Mouse (Mus musculus) right cerebral cortex, adult 18-20 months (tissue): Measurements from ENCODE around the gene Pygm.
A peak's percentile ranks its signal among the peaks of the same experiment; 100 is the strongest.

Source experiments
- DNase-seq: peaks from one replicate; pipeline ENCODE4 v3.0.0; 2022; ENCODE audit warnings: mixed read lengths

The Pygm gene

GRCm38 (mm10) chr19:6354030-6354429 lies 30.2 kb upstream of the Pygm start:
- no peak for DNase-seq

DNA sequence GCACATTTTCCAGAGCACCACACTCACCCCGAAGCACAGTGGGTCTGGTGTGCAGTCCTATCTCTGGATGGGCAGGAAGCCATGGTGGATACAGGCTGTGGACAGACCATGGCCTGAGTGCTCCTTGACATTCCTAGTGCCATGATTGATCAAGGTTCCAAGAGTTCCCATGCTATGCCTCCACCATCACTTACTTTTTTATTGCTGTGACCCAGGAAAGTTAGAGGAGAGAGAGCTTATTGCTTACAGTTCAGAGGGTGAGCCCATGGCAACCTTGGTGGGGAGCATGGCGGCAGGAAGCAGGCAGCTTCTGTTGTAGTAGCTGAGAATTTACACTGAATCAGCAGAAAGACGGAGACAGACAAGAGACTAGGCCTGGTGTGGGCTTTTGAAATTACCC lies 22.9 kb upstream of the Pygm start:
- DNase-seq: no peak

DNA sequence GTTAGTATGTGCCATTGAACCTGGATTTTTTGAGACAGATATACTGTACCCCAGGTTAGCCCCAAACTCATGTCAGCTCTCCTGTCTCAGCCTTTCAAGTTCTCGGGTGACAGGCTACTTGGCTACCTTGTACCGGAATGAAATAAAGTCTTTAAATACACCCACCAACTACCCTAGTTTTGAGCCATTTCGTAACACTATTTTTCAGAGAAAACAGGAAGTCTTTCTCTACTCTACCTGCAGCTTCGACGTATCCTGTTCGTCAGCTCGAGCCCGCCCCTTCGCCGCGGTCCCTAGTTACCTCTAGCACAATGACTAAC lies 21.1 kb upstream of the Pygm start:
- DNase-seq: no peak

DNA sequence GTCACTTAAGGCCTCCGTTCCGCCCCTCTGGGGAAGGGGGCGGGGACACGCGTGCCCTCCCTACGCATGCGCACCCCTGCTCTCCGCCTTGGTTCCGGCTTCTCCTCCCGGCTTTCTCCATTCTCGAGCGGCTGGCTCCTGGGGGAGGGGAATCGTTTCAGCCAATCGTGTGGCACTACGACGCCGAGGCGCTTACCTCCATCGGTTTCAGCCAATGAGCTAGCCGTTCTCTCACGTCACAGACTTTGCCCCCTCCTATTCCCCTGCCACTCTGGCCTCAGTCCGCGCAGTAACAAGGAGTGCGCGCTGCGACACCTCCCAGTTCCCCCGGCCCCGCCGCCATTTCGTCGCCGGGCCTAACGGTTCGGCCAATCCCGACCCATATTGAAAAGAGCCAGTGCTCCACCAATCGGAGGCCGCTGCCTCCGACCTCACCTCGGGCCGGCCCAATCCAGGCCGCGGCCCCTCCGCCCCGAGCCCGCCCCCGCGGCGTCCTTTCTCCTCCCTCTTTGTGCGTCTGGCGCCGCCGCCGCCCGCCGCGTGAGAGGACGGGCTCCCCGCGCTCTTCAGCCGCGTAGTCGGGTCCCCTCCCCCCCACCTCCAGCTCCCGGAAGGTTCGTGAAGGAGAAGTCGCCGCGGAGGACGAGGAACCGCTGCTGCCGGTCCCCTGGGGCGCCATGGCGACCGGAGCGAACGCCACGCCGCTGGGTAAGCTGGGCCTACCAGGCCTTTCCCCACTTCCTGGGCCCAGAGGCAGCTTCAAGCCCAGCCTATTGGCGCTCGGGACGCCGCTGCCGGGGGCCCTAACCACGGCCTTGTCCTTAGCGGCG lies 20.6 kb upstream of the Pygm start, which contains the start of gene Sf1:
Gene Sf1, plus strand, starts transcription at position 280 of the 830 bp plus-strand sequence.
- peak; percentile 100 for DNase-seq

GRCm38 (mm10) chr19:6364317-6364725 lies 19.9 kb upstream of the Pygm start:
- DNase-seq: peak; percentile 92

GRCm38 (mm10) chr19:6364842-6365241 lies 19.4 kb upstream of the Pygm start:
- no peak for DNase-seq

GRCm38 (mm10) chr19:6370175-6370574 lies 14.0 kb upstream of the Pygm start:
- DNase-seq: no peak

- DNase-seq: no peak
Observed at GRCm38 (mm10) chr19:6372433-6372832, 11.8 kb upstream of the Pygm start.

- peak; percentile 67 for DNase-seq
Observed at GRCm38 (mm10) chr19:6373539-6374400, 10.4 kb upstream of the Pygm start.

GRCm38 (mm10) chr19:6374571-6374970 lies 9.6 kb upstream of the Pygm start:
- DNase-seq: no peak

GRCm38 (mm10) chr19:6375423-6376254 lies 8.6 kb upstream of the Pygm start:
- DNase-seq: no peak

- no peak for DNase-seq
Observed at GRCm38 (mm10) chr19:6376255-6376564, 8.0 kb upstream of the Pygm start.

- no peak for DNase-seq
Observed at GRCm38 (mm10) chr19:6376643-6377042, 7.6 kb upstream of the Pygm start.

DNA sequence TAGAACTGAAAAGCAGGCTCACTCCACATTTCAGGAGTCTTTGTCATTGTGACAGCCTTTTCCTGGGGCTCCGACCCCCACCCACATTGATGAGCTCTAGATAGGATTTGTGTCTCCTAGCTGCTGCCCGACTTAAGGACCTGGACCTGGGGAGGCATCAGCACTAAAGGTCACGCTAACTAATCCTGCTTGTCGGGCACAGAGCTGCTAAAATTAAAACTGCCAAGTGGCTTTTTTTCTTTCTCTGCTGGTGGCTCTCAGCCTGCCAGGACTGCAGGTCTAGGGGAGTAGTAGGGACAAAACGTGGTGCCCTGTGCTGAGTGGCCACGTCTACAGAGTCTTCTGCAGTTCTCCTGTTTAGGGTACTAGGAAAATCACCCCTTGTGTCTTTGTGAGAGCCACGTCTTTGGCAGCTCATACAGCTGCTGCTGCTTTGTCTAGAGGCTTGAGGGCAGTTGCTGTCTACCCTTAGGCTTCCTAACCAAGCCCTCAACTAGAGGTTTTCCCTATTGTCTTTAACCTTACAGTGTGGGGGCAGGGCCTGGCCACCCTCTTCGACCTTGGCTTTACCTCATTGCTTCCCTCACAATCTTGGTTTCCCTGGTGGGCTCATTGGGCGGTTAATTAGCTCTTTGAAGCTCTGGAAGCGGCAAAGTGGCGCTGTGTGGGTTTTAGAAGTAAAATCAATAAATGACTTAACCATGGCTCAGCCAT lies 6.7 kb upstream of the Pygm start:
- no peak for DNase-seq

DNA sequence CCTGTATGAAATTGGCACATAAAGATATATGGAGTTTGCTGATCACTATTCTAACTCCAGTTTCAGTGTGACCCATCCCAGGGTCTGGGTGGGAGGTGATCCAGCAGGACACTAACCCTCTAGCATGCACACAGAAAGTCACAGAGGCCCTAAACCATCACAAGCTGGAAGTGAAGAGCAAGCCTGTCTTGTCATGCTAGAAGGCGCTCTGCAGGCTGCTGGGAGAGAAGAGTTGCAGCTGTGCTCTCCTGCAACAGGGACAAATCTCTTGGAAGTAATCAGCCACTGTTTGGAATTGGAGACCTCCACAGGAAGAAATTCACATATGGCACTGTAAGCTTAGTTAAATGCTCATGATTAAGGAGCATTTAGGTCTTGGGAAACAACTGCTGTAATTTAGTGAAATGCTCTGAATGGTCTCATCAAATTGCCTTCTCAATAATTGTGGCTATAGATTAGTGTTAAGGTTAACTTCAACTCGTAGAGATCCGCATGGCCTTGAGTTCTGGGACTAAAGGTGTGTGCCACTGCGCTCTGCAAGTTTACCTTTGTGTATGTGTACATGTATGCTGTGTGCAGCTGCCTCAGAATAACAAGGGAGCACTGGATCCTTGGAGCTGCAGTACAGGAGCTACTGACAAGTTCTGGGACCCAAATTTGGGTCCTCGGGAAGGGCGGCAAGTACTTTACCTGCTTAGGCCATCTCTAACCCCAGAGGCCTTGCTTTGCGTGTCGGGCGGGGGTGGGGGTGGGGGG lies 3.6 kb upstream of the Pygm start:
- no peak for DNase-seq

- no peak for DNase-seq
Observed at GRCm38 (mm10) chr19:6381238-6381637, 3.0 kb upstream of the Pygm start.

GRCm38 (mm10) chr19:6382323-6382924 lies 1.8 kb upstream of the Pygm start:
- no peak for DNase-seq

DNA sequence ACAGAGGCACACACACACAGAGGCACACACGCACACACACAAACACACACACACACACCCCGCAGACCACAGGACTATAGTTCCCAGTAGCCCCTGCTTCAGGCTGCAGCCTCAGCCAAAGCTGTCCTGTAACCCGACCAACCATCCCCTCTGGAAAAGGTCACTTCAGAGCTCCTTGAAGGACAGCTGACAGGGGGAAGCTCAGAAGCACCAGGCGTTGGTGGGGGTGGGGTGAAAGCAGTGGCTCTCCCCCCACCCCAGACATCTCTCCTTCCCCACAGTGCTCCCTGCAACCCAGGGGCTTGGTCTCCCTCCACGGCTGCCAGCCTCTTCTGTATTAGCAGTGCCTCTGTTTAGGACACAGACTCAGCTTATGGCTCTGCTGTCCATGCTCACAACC lies 729 bp upstream of the Pygm start:
- no peak for DNase-seq

DNA sequence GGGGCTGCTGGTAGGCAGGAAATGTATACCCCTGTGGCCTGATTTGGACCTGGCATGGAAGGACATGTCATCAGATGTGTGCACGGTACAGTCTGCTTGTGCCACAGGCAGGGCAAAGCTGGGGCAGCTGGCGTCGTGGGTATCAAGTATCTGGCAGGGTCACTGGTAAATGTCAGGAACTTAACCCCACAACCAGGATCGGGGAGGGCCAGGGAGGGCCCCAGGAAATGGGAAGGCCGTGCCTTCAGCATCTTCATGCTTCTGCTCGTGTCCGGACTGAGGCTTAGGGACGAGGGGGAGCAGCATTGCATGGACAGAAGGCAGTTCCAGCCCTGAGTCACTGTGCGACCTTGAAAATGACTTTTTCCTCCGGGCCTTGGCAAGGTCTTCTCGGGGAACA lies 755 bp downstream of the Pygm start:
- DNase-seq: no peak

DNA sequence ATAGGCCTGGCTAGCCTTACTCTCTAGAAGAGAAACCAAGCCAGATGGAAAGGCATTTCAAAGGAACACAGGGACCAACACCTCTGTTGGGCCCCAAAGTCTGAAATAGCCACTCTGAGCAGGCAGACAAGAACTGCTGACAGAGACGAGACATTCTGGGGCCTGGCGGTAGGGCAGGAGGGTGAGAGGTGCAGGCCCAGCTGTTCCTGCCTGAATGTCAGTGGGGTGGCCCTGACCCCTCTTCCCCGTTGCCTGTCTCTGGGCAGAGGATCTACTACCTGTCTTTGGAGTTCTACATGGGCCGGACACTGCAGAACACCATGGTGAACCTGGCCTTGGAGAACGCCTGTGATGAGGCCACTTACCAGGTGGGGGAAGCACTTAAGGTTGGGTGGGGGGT lies 1.2 kb downstream of the Pygm start:
- no peak for DNase-seq

DNA sequence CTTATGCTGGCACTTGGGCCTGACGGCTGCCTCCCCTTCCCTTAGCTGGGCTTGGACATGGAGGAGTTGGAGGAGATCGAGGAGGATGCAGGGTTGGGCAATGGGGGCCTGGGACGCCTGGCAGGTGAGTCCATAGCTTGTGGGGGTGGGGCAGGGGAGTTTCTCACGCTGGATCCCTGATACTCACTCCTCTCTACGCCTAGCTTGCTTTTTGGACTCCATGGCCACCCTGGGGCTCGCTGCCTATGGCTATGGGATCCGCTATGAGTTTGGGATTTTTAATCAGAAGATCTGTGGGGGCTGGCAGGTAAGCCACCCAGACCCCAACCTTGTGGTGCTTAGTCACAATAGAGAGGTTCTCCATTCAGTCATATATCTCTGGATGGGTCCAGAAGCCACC lies 1.6 kb downstream of the Pygm start:
- DNase-seq: no peak

- DNase-seq: no peak
Observed at GRCm38 (mm10) chr19:6386234-6386633, 2.0 kb downstream of the Pygm start.
